Comparison of ENCODE assay signal across 9 mouse cellular contexts in the genomic region with DNA sequence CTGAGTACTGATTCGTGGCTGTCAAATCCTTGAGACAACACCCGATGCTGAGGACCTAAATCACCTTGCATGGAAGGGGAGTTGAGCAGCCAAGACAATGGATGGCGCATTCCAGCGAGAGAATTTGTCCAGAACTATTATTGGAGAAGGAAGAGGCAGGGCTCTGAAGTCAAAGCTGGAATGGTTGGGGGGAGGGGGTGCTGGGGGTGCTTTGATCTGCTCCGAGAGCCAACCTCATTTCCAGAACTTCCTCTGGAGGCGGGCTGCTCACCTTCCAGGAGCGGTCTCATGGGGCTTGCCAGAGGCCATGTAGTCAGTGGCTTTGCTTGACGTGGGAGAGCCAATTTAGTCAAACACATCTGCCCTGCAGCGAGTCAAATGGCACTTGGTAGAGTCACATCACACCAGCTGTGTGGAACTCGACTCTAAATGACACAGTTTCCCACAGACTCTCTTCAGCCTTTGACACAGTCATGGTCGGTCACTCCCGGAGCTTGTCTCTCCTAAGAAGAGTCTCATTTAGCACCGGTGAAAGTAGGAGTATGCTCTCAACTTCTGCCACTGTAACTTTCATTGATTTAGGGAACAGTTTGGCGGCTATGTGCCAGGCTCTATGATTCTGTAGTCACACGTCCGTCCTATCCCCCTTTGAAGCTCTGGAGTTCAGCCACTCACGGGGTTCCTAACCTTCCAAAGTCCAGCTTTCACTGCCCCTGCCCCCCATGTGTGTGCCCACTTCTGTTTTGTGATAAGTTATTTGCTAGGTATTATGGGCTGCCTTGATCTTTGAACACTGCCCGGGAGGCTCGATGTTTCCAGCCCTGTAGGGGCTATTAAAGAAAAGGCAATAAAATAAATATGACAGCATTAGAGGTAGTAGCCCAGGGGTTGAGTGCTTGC. TPM values are rescaled to one million over a fixed set of nuclear protein-coding genes. Genes with fewer than 3 reads are reported as not detected.
DNase-seq lines count a peak whose midpoint lies in the region; ATAC-seq and TF ChIP-seq lines count a peak whose summit lies in the region.
"Had no signal": no experiment of that assay in that cellular context is flagged by ENCODE, and none has a peak within 500 bp of the region (broad histone marks: within the 10 kb centered on the region; RNA-seq: fewer than 3 reads in every experiment).

No protein-coding gene starts in this region.

- no peak overlapping the region for H3K4me2 ChIP-seq in embryonic facial prominence, embryonic 14.5 days (ENCODE audit: low read depth, low read length)
- H3K4me2 ChIP-seq in intestine, postnatal 0 days (replicated peaks; ENCODE audit: low read depth): peak overlapping the region; percentile 7; the same call in 1 of the 2 replicates
- no peak overlapping the region for H3K4me2 ChIP-seq in limb, embryonic 11.5 days (ENCODE audit: low read depth, severe bottlenecking)
- H3K4me2 ChIP-seq: midbrain, embryonic 12.5 days had no signal

- no peak for ATAC-seq in embryonic facial prominence, embryonic 14.5 days (ENCODE audit: low read depth)
- peak; percentile 74 for ATAC-seq in intestine, postnatal 0 days
- ATAC-seq in limb, embryonic 11.5 days (ENCODE audit: insufficient number of reproducible peaks, low FRiP score, low TSS enrichment, low read depth): no peak

- no peak overlapping the region for H3K9ac ChIP-seq in embryonic facial prominence, embryonic 14.5 days (ENCODE audit: low read depth, low read length)
- H3K9ac ChIP-seq in intestine, postnatal 0 days (ENCODE audit: low read depth, low read length): no peak overlapping the region
- H3K9ac ChIP-seq in limb, embryonic 11.5 days (ENCODE audit: low read length): no peak overlapping the region
- H3K9ac ChIP-seq: midbrain, embryonic 12.5 days had no signal

- DNase-seq in embryonic facial prominence, embryonic 14.5 days (ENCODE audit: low spot score): peak; percentile 2
- DNase-seq in embryonic facial prominence, embryonic 10.5 days (ENCODE audit: low spot score): no peak
- peak; percentile 82 for DNase-seq in R1 (ENCODE audit: low read depth, low spot score)
- peak; percentile 43 for DNase-seq in limb, embryonic 11.5 days (ENCODE audit: low spot score)
- DNase-seq in neural tube, embryonic 10.5 days (ENCODE audit: extremely low spot score, low spot score): no peak
- DNase-seq in cerebellum, postnatal 4 days (ENCODE audit: low spot score in 2 of 2): no peak
- no peak for DNase-seq in right cerebral cortex, postnatal 10 days (ENCODE audit: low spot score in 2 of 2)

- H3K27me3 ChIP-seq in embryonic facial prominence, embryonic 14.5 days (replicated peaks; ENCODE audit: control insufficient read depth, insufficient read depth, low read length): no peaks in the 10 kb centered on the region
- H3K27me3 ChIP-seq in embryonic facial prominence, embryonic 10.5 days (replicated peaks; ENCODE audit: low read depth, poor library complexity, severe bottlenecking): no peaks in the 10 kb centered on the region
- H3K27me3 ChIP-seq in intestine, postnatal 0 days (replicated peaks; ENCODE audit: control insufficient read depth, insufficient read depth, low read length): no peaks in the 10 kb centered on the region
- H3K27me3 ChIP-seq in limb, embryonic 11.5 days (ENCODE audit: control insufficient read depth, insufficient read depth, low read length): no peaks in the 10 kb centered on the region
- H3K27me3 ChIP-seq: midbrain, embryonic 12.5 days had no signal

- H3K9me3 ChIP-seq in embryonic facial prominence, embryonic 14.5 days (ENCODE audit: control insufficient read depth, low read length): no peaks in the 10 kb centered on the region
- no peaks in the 10 kb centered on the region for H3K9me3 ChIP-seq in embryonic facial prominence, embryonic 10.5 days
- no peaks in the 10 kb centered on the region for H3K9me3 ChIP-seq in intestine, postnatal 0 days (ENCODE audit: control insufficient read depth)
- no peaks in the 10 kb centered on the region for H3K9me3 ChIP-seq in limb, embryonic 11.5 days (ENCODE audit: control insufficient read depth, low read length)
- H3K9me3 ChIP-seq: midbrain, embryonic 12.5 days had no signal

- H3K27ac ChIP-seq in embryonic facial prominence, embryonic 14.5 days (replicated peaks; ENCODE audit: low read depth, low read length): no peak overlapping the region
- H3K27ac ChIP-seq in embryonic facial prominence, embryonic 10.5 days (replicated peaks): no peak overlapping the region
- peak overlapping the region; percentile 64 for H3K27ac ChIP-seq in intestine, postnatal 0 days (ENCODE audit: low read depth, low read length)
- no peak overlapping the region for H3K27ac ChIP-seq in limb, embryonic 11.5 days (replicated peaks; ENCODE audit: low read depth, low read length)
- H3K27ac ChIP-seq: midbrain, embryonic 12.5 days had no signal

- no peaks in the 10 kb centered on the region for H3K36me3 ChIP-seq in embryonic facial prominence, embryonic 14.5 days (ENCODE audit: control insufficient read depth, insufficient read depth, low read length)
- H3K36me3 ChIP-seq in embryonic facial prominence, embryonic 10.5 days (replicated peaks): no peaks in the 10 kb centered on the region
- H3K36me3 ChIP-seq in intestine, postnatal 0 days (ENCODE audit: control insufficient read depth, insufficient read depth): no peaks in the 10 kb centered on the region
- H3K36me3 ChIP-seq in limb, embryonic 11.5 days (ENCODE audit: control insufficient read depth, insufficient read depth, low read length): no peaks in the 10 kb centered on the region
- H3K36me3 ChIP-seq: midbrain, embryonic 12.5 days had no signal

- TF ChIP-seq CTCF in intestine, postnatal 0 days (IDR thresholded peaks at IDR 0.05; ENCODE audit: low read depth): 0 out of 2 replicates have a peak, but pooled peaks have one; percentile 5

- no peaks in the 10 kb centered on the region for H3K4me1 ChIP-seq in embryonic facial prominence, embryonic 14.5 days (ENCODE audit: control insufficient read depth, insufficient read depth, low read length)
- peaks cover 7% of the 10 kb centered on the region; the same call in 1 of the 2 replicates for H3K4me1 ChIP-seq in embryonic facial prominence, embryonic 10.5 days
- no peaks in the 10 kb centered on the region; the same call in 1 of the 2 replicates for H3K4me1 ChIP-seq in intestine, postnatal 0 days (replicated peaks; ENCODE audit: control insufficient read depth, insufficient read depth, low read length)
- H3K4me1 ChIP-seq in limb, embryonic 11.5 days (ENCODE audit: control insufficient read depth, insufficient read depth, low read length): no peaks in the 10 kb centered on the region; the same call in 1 of the 2 replicates
- H3K4me1 ChIP-seq: midbrain, embryonic 12.5 days had no signal

- 63% methylated on average over 19 of the region's 19 CpGs for WGBS in embryonic facial prominence, embryonic 14.5 days
- 73% methylated on average over 19 of the region's 19 CpGs for WGBS in embryonic facial prominence, embryonic 10.5 days
- 42% methylated on average over 19 of the region's 19 CpGs for WGBS in intestine, postnatal 0 days
- WGBS in limb, embryonic 11.5 days: 45% methylated on average over 19 of the region's 19 CpGs

- no peak overlapping the region for H3K4me3 ChIP-seq in embryonic facial prominence, embryonic 14.5 days (ENCODE audit: low read depth, low read length)
- H3K4me3 ChIP-seq in embryonic facial prominence, embryonic 10.5 days: no peak overlapping the region
- no peak overlapping the region for H3K4me3 ChIP-seq in intestine, postnatal 0 days (ENCODE audit: low read depth, low read length)
- no peak overlapping the region for H3K4me3 ChIP-seq in limb, embryonic 11.5 days (ENCODE audit: low read depth, low read length)
- H3K4me3 ChIP-seq: midbrain, embryonic 12.5 days had no signal

RNA-seq across cellular contexts. Expression of a gene that starts 38.8 kb away (rescaled TPM):
- 2.7 and 2.8 TPM in 2 replicates for polyA plus RNA-seq in embryonic facial prominence, embryonic 14.5 days (2014; fragmentation: Nextera tagmentation; extraction: Ambion mirVana)
- 0.74 and 0.88 TPM in 2 replicates for polyA plus RNA-seq in embryonic facial prominence, embryonic 10.5 days (2016; fragmentation: Nextera tagmentation; extraction: Ambion mirVana)
- polyA plus RNA-seq in intestine, postnatal 0 days (2015; fragmentation: Nextera tagmentation; extraction: Ambion mirVana): 12.2 and 14.9 TPM in 2 replicates
- 1.1 and 1.4 TPM in 2 replicates for polyA plus RNA-seq in limb, embryonic 11.5 days (2014; fragmentation: Nextera tagmentation; extraction: Ambion mirVana)

RNA-seq across cellular contexts. Expression of a gene that starts 39.2 kb away (rescaled TPM):
- 97.5 and 106 TPM in 2 replicates for polyA plus RNA-seq in embryonic facial prominence, embryonic 14.5 days (2014; fragmentation: Nextera tagmentation; extraction: Ambion mirVana)
- polyA plus RNA-seq in embryonic facial prominence, embryonic 10.5 days (2016; fragmentation: Nextera tagmentation; extraction: Ambion mirVana): 102 and 106 TPM in 2 replicates
- polyA plus RNA-seq in intestine, postnatal 0 days (2015; fragmentation: Nextera tagmentation; extraction: Ambion mirVana): 114 and 116 TPM in 2 replicates
- polyA plus RNA-seq in limb, embryonic 11.5 days (2014; fragmentation: Nextera tagmentation; extraction: Ambion mirVana): 106 and 111 TPM in 2 replicates

RNA-seq across cellular contexts. Expression of a gene that starts 39.3 kb away (rescaled TPM):
- 12.4 and 14.8 TPM in 2 replicates for polyA plus RNA-seq in embryonic facial prominence, embryonic 14.5 days (2014; fragmentation: Nextera tagmentation; extraction: Ambion mirVana)
- polyA plus RNA-seq in embryonic facial prominence, embryonic 10.5 days (2016; fragmentation: Nextera tagmentation; extraction: Ambion mirVana): 17.0 and 19.5 TPM in 2 replicates
- polyA plus RNA-seq in intestine, postnatal 0 days (2015; fragmentation: Nextera tagmentation; extraction: Ambion mirVana): 3.3 and 3.6 TPM in 2 replicates
- 18.2 and 22.4 TPM in 2 replicates for polyA plus RNA-seq in limb, embryonic 11.5 days (2014; fragmentation: Nextera tagmentation; extraction: Ambion mirVana)

Comparison
In these comparisons a context has a peak if more than half of its experiments do, and no peak if none do; other contexts are left out.
1. DNase-seq: peak in embryonic facial prominence, embryonic 14.5 days (single experiment), R1 (single experiment) and limb, embryonic 11.5 days (single experiment); none in embryonic facial prominence, embryonic 10.5 days (single experiment), neural tube, embryonic 10.5 days (single experiment), cerebellum, postnatal 4 days (0 of 2) and right cerebral cortex, postnatal 10 days (0 of 2).